Mouse (Mus musculus): ENCODE data around the gene Spaca1.
"Not testable (repeated sequence)": the region's sequence is repeated elsewhere in the genome, so short reads cannot be mapped to it uniquely, and the experiment has no call there.

The Spaca1 gene

GRCm38 (mm10) chr4:34049571-34050255 lies at the start of gene Spaca1:
Gene Spaca1 (minus strand): TSS chr4:34050191.
- DNase-seq (ENCODE audit: extremely low spot score, low read depth, low spot score) = no peak

- DNase-seq (ENCODE audit: extremely low spot score, low read depth, low spot score) = not testable (repeated sequence)
These were observed 37.3 kb upstream of the Spaca1 start for GRCm38 (mm10) chr4:34087286-34087685.

DNA sequence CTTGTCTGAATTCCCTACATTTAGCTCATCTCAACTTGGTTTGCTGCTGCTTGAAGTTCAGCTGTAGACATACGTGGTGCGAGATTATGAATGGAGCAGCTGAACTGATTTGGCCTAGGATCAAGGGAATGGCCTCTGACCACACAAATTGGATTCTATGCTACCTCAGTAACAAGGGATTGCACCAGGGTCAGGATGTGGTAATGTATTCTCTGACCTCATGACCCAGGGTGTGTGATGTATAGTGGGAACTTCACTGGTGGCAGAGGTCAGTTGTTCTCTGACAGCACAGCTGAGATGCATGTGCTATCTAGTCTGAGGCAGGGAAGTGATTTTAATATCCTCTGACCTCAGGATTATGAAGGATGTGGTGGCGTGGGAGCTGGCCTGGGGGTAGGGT lies 31.1 kb upstream of the Spaca1 start:
- no peak for DNase-seq (ENCODE audit: extremely low spot score, low read depth, low spot score)

DNA sequence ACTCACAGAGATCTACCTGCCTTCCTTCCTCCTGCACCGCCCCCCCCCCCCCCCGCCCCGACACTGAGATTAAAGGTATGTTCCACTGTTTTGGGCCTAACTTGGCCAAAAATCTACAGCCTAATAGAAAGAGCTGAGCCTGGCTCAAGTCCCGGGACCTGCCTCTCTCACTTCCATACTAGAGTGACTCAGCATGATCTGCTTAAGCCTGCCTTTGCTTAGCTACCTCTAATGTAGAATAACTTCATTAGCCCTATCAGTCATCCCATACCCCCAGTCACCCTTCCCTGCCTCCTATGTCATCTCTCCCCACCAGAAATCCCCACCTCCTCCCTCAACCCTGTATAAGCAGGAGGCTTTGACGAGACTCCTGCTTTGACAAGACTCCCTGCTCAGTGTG lies 19.0 kb upstream of the Spaca1 start:
- DNase-seq (ENCODE audit: extremely low spot score, low read depth, low spot score) = no peak

DNA sequence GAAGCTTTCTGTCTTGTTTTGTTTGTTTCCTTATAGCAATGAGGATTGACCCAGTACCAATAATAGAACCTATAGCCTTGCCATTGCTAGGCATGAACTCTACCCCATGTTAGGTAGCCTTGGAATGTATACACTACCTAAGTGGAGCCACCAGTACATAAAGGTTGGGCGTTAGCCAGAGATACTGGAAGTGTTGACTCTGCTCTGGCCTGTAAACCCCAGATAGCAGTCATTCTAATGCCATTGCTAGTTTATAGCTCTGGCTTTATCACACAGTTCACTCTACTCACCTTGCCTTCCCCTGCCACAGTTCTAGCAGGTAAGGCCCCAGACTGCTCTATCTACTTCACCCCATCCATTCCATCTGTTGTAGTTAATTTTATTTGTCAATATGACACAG lies 8.3 kb upstream of the Spaca1 start:
- DNase-seq (ENCODE audit: extremely low spot score, low read depth, low spot score) = no peak

GRCm38 (mm10) chr4:34026771-34027170 lies 23.2 kb downstream of the Spaca1 start:
- DNase-seq (ENCODE audit: extremely low spot score, low read depth, low spot score) = no peak

DNA sequence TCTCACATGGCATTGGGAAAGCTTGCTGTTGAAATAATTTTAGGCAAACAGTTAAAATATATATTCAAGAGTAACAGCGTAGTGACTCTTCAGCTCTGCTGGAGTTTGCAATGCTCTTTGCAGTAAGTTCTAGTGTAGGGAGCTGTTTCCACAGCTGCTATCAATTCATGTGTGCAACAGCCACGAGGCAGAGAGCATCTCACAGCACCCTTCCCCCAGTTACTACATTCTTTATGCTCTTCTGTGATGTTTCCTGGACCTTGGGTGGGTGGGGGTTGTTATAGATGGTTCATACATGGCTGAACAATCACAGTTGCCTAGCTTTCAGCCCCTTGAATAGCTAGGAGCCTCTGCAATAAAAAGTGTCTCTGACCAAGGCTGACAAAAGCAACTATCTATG lies 28.5 kb downstream of the Spaca1 start:
- DNase-seq (ENCODE audit: extremely low spot score, low read depth, low spot score) = no peak

GRCm38 (mm10) chr4:33996382-33996781 lies 53.6 kb downstream of the Spaca1 start:
- DNase-seq (ENCODE audit: extremely low spot score, low read depth, low spot score) = no peak

GRCm38 (mm10) chr4:33992687-33993086 lies 57.3 kb downstream of the Spaca1 start:
- no peak for DNase-seq (ENCODE audit: extremely low spot score, low read depth, low spot score)

- DNase-seq (ENCODE audit: extremely low spot score, low read depth, low spot score) = no peak
These were observed 61.4 kb downstream of the Spaca1 start for GRCm38 (mm10) chr4:33988466-33989089.
